ENCODE assay signal across 9 mouse cellular contexts in genomic region chr13:16023070-16024039, GRCm38 (mm10). TPM values are rescaled to one million over a fixed set of nuclear protein-coding genes. Genes with fewer than 3 reads are reported as not detected.
DNase-seq lines count a peak whose midpoint lies in the region; ATAC-seq and TF ChIP-seq lines count a peak whose summit lies in the region.
"Had no signal": no experiment of that assay in that cellular context is flagged by ENCODE, and none has a peak within 500 bp of the region (broad histone marks: within the 10 kb centered on the region; RNA-seq: fewer than 3 reads in every experiment).

No protein-coding gene starts in this region.

- H3K4me3 ChIP-seq in kidney, postnatal 0 days (replicated peaks; ENCODE audit: low read depth, low read length): no peak overlapping the region
- H3K4me3 ChIP-seq in embryonic facial prominence, embryonic 14.5 days (ENCODE audit: low read depth, low read length): no peak overlapping the region
- H3K4me3 ChIP-seq in hindbrain, embryonic 12.5 days: no peak overlapping the region
- H3K4me3 ChIP-seq in midbrain, embryonic 13.5 days (replicated peaks): no peak overlapping the region
- H3K4me3 ChIP-seq: liver, embryonic 13.5 days had no signal

- H3K4me1 ChIP-seq in kidney, postnatal 0 days (replicated peaks; ENCODE audit: insufficient read depth, low read length): no peaks in the 10 kb centered on the region
- H3K4me1 ChIP-seq in embryonic facial prominence, embryonic 14.5 days (ENCODE audit: control insufficient read depth, insufficient read depth, low read length): no peaks in the 10 kb centered on the region
- H3K4me1 ChIP-seq in hindbrain, embryonic 12.5 days: no peaks in the 10 kb centered on the region
- H3K4me1 ChIP-seq in midbrain, embryonic 13.5 days (replicated peaks): no peaks in the 10 kb centered on the region
- H3K4me1 ChIP-seq: liver, embryonic 13.5 days had no signal

- H3K36me3 ChIP-seq in kidney, postnatal 0 days (ENCODE audit: insufficient read depth, low read length): no peaks in the 10 kb centered on the region
- no peaks in the 10 kb centered on the region; the same call in 1 of the 2 replicates for H3K36me3 ChIP-seq in embryonic facial prominence, embryonic 14.5 days (ENCODE audit: control insufficient read depth, insufficient read depth, low read length)
- no peaks in the 10 kb centered on the region for H3K36me3 ChIP-seq in hindbrain, embryonic 12.5 days
- H3K36me3 ChIP-seq in midbrain, embryonic 13.5 days: no peaks in the 10 kb centered on the region
- H3K36me3 ChIP-seq: liver, embryonic 13.5 days had no signal

- no peak overlapping the region for H3K27ac ChIP-seq in kidney, postnatal 0 days
- H3K27ac ChIP-seq in embryonic facial prominence, embryonic 14.5 days (replicated peaks; ENCODE audit: low read depth, low read length): no peak overlapping the region
- H3K27ac ChIP-seq in hindbrain, embryonic 12.5 days: no peak overlapping the region
- H3K27ac ChIP-seq in midbrain, embryonic 13.5 days: 0 out of 2 replicates have a peak overlapping the region, but pooled peaks have one; percentile 10
- H3K27ac ChIP-seq: liver, embryonic 13.5 days had no signal

- no peaks in the 10 kb centered on the region for H3K9me3 ChIP-seq in kidney, postnatal 0 days (replicated peaks; ENCODE audit: low read length)
- H3K9me3 ChIP-seq in embryonic facial prominence, embryonic 14.5 days (ENCODE audit: control insufficient read depth, low read length): no peaks in the 10 kb centered on the region
- H3K9me3 ChIP-seq in hindbrain, embryonic 12.5 days (replicated peaks): no peaks in the 10 kb centered on the region
- H3K9me3 ChIP-seq in midbrain, embryonic 13.5 days: no peaks in the 10 kb centered on the region
- H3K9me3 ChIP-seq: liver, embryonic 13.5 days had no signal

- ATAC-seq in kidney, postnatal 0 days (replicated peaks; ENCODE audit: low FRiP score, low read depth): peak; percentile 83
- ATAC-seq in embryonic facial prominence, embryonic 14.5 days (ENCODE audit: low read depth): 0 out of 2 replicates have a peak, but pooled peaks have one; percentile 37
- peak; percentile 65 for ATAC-seq in hindbrain, embryonic 12.5 days (ENCODE audit: low FRiP score)
- ATAC-seq in midbrain, embryonic 13.5 days: peak; percentile 73

- H3K4me2 ChIP-seq in kidney, postnatal 0 days (ENCODE audit: low read length): peak overlapping the region; percentile 37; the same call in 1 of the 2 replicates
- H3K4me2 ChIP-seq in embryonic facial prominence, embryonic 14.5 days (ENCODE audit: low read depth, low read length): peak overlapping the region; percentile 28
- no peak overlapping the region for H3K4me2 ChIP-seq in hindbrain, embryonic 12.5 days (replicated peaks)
- H3K4me2 ChIP-seq in midbrain, embryonic 13.5 days (replicated peaks): peak overlapping the region; percentile 31
- H3K4me2 ChIP-seq: liver, embryonic 13.5 days had no signal

- H3K27me3 ChIP-seq in kidney, postnatal 0 days (ENCODE audit: insufficient read depth, low read length): 0 out of 2 replicates have a peak, but pooled peaks cover 4% of the 10 kb centered on the region
- H3K27me3 ChIP-seq in embryonic facial prominence, embryonic 14.5 days (replicated peaks; ENCODE audit: control insufficient read depth, insufficient read depth, low read length): no peaks in the 10 kb centered on the region
- H3K27me3 ChIP-seq in hindbrain, embryonic 12.5 days: peaks cover 8% of the 10 kb centered on the region
- H3K27me3 ChIP-seq in midbrain, embryonic 13.5 days: peaks cover 11% of the 10 kb centered on the region
- H3K27me3 ChIP-seq: liver, embryonic 13.5 days had no signal

- peak; percentile 73 for DNase-seq in kidney, postnatal 0 days (ENCODE audit: low spot score)
- no peak for DNase-seq in kidney, adult 9 months
- peak; percentile 19 for DNase-seq in embryonic facial prominence, embryonic 14.5 days (ENCODE audit: low spot score)
- DNase-seq in urinary bladder, postnatal 14 days (ENCODE audit: low spot score): no peak
- DNase-seq in adrenal gland, adult 18-20 months (ENCODE audit: low spot score in 2 of 2): no peak
- no peak for DNase-seq in spleen, postnatal 4 days (ENCODE audit: low spot score in 2 of 2)
- DNase-seq: liver, embryonic 13.5 days had no signal

- 23% methylated on average over 13 of the region's 13 CpGs for WGBS in kidney, postnatal 0 days
- WGBS in embryonic facial prominence, embryonic 14.5 days: 49% methylated on average over 13 of the region's 13 CpGs
- 58% methylated on average over 13 of the region's 13 CpGs for WGBS in hindbrain, embryonic 12.5 days
- WGBS in midbrain, embryonic 13.5 days: 58% methylated on average over 13 of the region's 13 CpGs

- no peak overlapping the region for H3K9ac ChIP-seq in kidney, postnatal 0 days (ENCODE audit: low read depth, low read length)
- 0 out of 2 replicates have a peak overlapping the region, but pooled peaks have one; percentile 14 for H3K9ac ChIP-seq in embryonic facial prominence, embryonic 14.5 days (ENCODE audit: low read depth, low read length)
- H3K9ac ChIP-seq in hindbrain, embryonic 12.5 days: no peak overlapping the region
- H3K9ac ChIP-seq in midbrain, embryonic 13.5 days (replicated peaks): no peak overlapping the region
- H3K9ac ChIP-seq: liver, embryonic 13.5 days had no signal

- TF ChIP-seq CTCF in kidney, postnatal 0 days (IDR thresholded peaks at IDR 0.05; ENCODE audit: low read depth): peak; percentile 50

RNA-seq across cellular contexts. Expression of gene Inhba, which starts 11.7 kb away (rescaled TPM):
- 0.33 and 0.47 TPM in 2 replicates for polyA plus RNA-seq in kidney, postnatal 0 days (2015; fragmentation: Nextera tagmentation; extraction: Ambion mirVana)
- 9.5 and 13.4 TPM in 2 replicates for polyA plus RNA-seq in embryonic facial prominence, embryonic 14.5 days (2014; fragmentation: Nextera tagmentation; extraction: Ambion mirVana)
- polyA plus RNA-seq in hindbrain, embryonic 12.5 days (2016; fragmentation: Nextera tagmentation; extraction: Ambion mirVana): 3.5 and 5.0 TPM in 2 replicates
- polyA plus RNA-seq in midbrain, embryonic 13.5 days (2015; fragmentation: Nextera tagmentation; extraction: Ambion mirVana): 0.17 and 0.23 TPM in 2 replicates
- 1 to 10 TPM; 1.2 to 3.1 TPM for total RNA-seq in adrenal gland, adult 18-20 months (2021)

Comparison
In these comparisons a context has a peak if more than half of its experiments do, and no peak if none do; other contexts are left out.
1. DNase-seq: peak in kidney, postnatal 0 days (single experiment) and embryonic facial prominence, embryonic 14.5 days (single experiment); none in kidney, adult 9 months (single experiment), urinary bladder, postnatal 14 days (single experiment), adrenal gland, adult 18-20 months (0 of 2) and spleen, postnatal 4 days (0 of 2).
2. Peak in every context shown above with its lines, with median percentiles within 50 percentile points of each other: ATAC-seq.